Mouse (Mus musculus) spleen, postnatal 10 days (tissue): ENCODE measurements around the gene Bik.

ENCODE experiments used
- DNase-seq, 2 experiments: peaks; one replicate each; pipeline ENCODE4 v3.0.0; 2021 to 2022; ENCODE audit warnings: low spot score in 2 of 2

Bik gene

DNA sequence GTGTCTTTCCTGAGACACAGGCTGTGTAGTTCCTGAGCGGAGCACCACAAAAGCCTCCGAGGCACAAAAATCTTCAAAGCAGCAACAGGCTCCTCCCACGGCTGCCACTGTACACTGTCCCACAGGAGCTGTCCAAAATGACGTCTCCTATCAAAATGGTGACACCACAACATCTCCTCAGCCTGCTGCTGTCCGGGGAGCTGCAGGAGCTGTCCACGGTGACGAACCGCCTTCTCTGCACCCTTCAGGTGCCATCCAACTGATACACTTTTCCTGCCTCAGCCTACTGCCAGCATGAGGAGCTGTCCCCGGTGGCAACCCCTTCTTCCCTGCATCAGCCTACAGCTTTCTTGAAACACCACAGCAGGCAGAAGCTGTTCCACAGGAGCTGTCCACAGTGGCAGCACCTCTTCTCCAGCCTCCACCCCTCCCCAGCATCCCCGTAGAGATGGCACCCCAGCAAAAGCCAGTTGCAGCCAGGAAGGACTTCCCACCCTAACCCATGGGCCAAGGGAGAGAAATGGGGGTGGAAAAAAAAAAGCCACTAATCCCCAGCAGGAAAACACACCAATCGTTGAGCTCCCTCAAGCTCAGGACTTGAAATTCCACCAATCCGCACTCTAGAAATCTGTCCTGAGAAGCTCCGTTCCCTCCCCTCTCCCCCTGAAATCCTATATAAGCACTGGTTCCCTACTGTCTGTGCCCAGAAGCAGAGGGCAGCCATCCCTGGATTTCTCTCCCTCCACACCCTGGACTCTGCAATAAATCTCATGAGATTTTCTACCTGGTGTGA lies 14.0 kb upstream of the Bik start:
- DNase-seq = no peak

GRCm38 (mm10) chr15:83515018-83515417 lies 11.6 kb upstream of the Bik start:
- DNase-seq = no peak

- DNase-seq = peak; percentile 39 to 59
These were observed 8.2 kb upstream of the Bik start for GRCm38 (mm10) chr15:83518215-83519048.

DNA sequence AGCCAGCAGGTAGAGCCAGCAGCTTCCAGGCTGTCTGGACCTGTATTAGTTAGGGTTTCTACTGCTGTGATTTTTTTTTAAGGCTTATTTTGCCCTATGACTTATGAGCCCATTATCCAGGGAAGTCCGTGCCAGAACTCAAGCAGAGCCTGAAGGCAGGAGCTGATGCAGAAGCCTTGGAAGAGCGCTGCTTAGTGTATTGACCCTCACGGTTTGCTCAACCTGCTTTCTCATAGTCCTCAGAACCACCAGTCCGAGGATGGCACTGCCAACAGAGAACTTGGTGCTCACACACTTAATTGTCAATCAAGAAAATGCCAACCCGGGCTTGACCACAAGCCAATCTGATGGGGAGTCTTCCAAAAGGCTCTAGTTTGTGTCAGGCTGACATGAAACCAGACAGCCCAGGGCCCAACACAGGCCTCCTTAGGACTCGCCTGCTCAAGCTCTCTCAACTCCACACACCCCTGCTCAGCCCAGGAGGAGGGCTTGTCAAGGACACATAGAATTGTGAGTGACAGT lies 5.7 kb upstream of the Bik start:
- DNase-seq = no peak

GRCm38 (mm10) chr15:83523196-83523595 lies 3.5 kb upstream of the Bik start:
- no peak for DNase-seq

DNA sequence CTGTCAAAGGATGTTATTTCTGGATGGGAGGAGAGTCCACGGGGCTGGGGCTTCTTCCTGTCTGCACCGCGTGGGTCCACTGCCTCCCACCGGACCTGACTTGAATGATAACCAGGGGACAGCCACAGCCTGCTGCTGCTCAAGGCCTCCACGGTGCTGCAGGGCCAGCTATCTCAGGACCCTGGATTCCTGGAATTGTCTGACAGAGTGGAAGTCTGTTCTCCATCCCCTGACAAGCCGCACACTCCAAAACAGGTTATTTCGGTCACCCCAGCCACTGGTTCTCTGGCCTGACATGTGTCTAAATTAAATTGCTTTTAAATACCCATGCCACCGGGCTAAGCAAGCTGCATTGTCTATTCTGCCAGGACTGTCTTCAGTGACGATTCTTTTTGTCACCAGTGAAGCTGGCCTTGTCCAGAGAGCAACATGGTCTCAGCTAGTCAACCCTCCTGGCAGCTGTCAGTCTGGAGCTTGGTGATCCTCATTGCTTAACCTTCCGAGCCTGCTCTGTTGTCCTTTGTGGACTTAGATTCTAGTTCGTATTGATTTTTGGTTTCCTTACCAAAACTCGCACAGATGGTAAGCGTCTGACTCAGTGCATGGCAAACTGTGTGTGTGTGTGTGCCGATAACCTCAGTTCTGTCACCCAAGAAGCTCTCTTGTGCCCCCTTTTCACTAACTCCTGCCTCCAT lies 2.9 kb upstream of the Bik start:
- no peak for DNase-seq

DNA sequence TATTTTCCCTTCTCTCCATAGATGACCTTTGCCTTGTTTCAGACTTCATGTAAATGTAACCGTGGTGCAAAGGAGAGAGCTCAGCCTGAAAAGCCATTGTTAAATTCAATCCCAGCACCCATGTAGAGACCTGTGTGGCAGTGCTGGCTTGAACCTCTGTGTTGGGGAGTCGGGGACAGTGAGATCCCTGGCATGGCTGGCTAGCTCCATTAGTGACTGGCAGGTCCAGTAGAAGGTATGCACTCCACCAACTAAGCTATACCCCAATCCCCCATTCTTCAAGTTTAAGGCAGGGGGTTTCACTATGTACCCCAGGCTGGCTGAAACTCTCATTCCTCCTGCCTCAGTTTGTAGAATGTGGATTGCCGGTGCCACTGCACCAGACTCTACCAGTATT lies 2.3 kb upstream of the Bik start:
- no peak for DNase-seq

GRCm38 (mm10) chr15:83527092-83527437 lies 403 bp downstream of the Bik start:
- peak in 1 of 2 experiments; percentile 45 for DNase-seq

DNA sequence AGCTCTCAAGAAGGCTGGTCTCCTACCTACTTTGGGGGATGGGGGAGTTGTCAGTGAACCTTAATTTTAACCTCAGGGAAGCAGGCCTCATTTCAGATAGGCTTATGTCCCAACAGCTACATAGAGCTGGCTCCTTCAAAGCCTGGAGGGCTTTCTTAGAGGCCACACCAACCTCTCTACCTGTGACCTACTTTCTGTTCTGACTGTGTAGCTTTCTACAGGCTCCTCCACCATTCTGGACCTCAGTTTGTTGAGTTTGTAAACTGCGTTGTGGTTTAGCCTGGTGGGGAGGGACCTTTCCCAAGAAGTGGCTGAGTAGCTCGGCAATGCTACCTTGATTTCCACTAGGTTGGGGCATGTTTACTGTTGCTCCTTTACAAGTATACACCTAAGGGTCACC lies 1.1 kb downstream of the Bik start:
- DNase-seq = no peak

GRCm38 (mm10) chr15:83528892-83529291 lies 2.2 kb downstream of the Bik start:
- no peak for DNase-seq

- DNase-seq = no peak
These were observed 3.1 kb downstream of the Bik start for GRCm38 (mm10) chr15:83529765-83530164.

- DNase-seq = no peak
These were observed 3.6 kb downstream of the Bik start for GRCm38 (mm10) chr15:83530233-83530632.

GRCm38 (mm10) chr15:83530688-83531087 lies 4.0 kb downstream of the Bik start:
- DNase-seq = no peak

DNA sequence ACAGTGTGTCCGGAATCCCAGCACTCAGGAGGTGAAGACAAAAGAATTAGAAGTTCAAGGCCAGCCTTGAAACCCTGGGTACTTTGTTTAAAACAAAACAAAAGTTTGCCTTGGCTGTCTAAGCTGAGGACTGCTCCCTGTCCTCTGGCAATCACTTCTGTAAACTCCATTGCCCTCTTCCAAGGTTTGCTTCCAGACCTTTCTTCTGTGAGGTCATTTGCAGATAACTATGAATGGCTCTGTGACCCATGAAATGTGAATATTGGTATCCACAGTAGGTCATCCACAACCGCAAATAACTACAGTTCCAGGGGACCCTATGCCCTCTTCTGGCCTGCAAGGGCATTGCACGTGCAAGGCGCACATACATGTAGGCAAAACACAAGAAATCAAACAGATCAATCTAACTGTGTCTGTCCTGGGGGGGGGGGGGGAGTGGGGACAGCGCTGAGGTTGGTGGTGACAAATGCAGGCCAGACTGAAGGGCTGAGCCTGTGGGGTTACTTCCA lies 5.4 kb downstream of the Bik start:
- DNase-seq = peak in 1 of 2 experiments; percentile 50

DNA sequence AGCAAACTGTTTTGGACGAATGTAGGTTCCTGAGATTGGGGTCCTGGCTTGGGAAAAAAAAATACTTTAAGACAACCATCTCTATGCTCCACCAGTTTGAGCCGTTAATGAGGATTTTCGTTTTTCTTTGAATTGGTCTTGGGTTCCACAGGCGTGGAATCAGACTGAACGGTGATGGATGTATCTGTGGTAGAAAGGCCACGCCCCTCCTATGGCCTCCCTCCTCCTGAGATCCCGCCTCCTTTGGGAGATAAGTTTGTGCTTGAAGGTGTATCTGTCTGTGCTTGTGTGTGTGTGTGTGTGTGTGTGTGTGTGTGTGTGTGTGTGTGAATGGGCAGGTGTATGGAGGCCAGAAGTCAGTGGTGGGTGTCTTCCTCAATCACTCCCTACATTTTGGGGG lies 5.9 kb downstream of the Bik start:
- no peak for DNase-seq

GRCm38 (mm10) chr15:83534960-83535889 lies 8.6 kb downstream of the Bik start:
- DNase-seq = no peak

DNA sequence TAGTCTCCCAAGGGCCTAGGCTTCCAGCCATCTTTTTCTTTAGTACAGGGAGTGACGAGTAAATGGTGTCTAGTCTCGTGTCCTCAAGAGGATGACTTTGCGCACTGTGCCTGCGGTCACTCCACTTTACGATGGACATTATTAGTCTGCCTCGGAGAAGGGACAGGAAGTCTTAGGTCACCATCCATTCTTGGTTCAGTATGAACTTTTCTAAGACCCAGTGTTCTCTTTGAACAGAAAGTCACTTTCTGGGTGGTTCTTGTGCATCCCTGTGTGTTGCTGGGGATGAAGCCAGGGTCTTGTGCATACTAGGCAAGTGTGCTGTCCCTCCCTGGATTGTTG lies 9.2 kb downstream of the Bik start:
- DNase-seq = no peak

DNA sequence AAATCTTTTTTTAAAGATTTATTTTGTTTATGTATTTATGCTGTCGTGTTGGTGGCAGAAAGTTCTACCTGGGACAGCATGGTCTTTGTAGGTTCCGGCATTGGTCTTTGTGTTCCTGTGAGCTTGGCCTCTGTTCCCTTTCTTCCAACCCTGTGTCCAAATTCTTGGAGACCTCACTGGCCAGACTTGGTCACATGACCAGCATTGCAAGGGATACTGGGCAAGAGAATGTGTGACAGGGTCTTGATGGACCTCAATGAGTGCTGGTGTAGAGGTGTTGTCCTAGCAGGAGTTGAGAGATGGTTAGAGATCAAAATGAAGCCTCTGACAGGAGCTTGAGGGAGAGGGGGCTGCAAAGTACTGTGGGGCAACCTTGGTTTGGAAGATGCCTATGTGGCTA lies 12.2 kb downstream of the Bik start:
- no peak for DNase-seq

DNA sequence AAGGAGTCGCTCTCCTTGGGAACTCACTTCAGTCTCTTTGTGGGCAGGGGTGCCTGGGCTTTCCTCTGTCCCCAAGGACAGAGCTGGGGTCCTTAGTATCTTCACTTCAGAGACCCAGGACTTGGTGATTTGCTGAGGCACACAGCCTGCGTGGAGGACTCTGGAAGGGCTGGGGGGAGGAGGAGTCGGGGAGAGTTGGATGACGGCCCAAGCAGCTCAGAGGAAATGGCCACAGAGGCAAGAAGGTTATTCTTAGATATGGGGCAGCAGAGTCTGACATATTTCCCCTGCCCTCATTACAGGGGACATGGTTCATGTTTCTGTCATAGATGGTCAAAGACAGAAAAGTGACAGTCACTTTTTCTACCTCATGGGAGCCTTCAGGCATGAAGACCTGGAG lies 13.2 kb downstream of the Bik start:
- no peak for DNase-seq

GRCm38 (mm10) chr15:83541647-83542287 lies 15.1 kb downstream of the Bik start:
- no peak for DNase-seq

DNA sequence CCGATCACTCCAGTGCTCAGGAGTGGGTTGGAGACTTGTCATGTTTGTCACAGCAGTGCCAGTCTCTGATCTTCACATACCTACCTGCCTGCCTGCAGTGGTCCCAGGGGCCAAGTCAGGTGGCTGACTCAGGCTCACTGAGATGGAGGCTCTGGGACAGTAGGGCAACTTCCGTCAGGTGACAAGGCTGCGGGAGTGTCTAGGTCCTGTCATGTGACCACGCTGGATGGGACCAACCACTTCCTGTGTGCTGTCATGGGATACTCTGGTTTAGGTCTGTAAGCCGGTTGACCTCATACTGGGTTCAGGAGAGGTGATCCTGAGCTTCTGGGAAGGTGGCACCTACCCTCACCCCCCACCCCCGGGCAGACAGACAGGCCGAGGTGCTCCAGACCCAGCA lies 19.4 kb downstream of the Bik start:
- no peak for DNase-seq
